Mouse (Mus musculus): ENCODE data around the gene Ccdc124. TPM values are rescaled to one million over a fixed set of nuclear protein-coding genes. Genes with fewer than 3 reads are reported as not detected.
A peak's percentile ranks its signal among the peaks of the same experiment; 100 is the strongest.

Gene Ccdc124
- polyA plus RNA-seq, 1 experiment from 2014 or later, result 113 TPM

- peaks cover 18% of the 10 kb centered on the region for H3K4me1 ChIP-seq
- no peak overlapping the region for H3K9ac ChIP-seq
- ATAC-seq (ENCODE audit: low FRiP score, low read depth), result no peak
- WGBS, result 59% methylated on average over 10 of the region's 10 CpGs
- no peak overlapping the region for H3K27ac ChIP-seq
- peaks cover 5% of the 10 kb centered on the region for H3K36me3 ChIP-seq
- H3K9me3 ChIP-seq, result no peaks in the 10 kb centered on the region
- no peaks in the 10 kb centered on the region for H3K27me3 ChIP-seq
- no peak overlapping the region for H3K4me3 ChIP-seq
- no peak overlapping the region for H3K4me2 ChIP-seq (replicated peaks)
These were observed 33.1 kb downstream of the Ccdc124 start for GRCm38 (mm10) chr8:70840590-70840989.

GRCm38 (mm10) chr8:70839408-70840351, 34.1 kb downstream of the Ccdc124 start, which contains the start of gene Arrdc2:
Arrdc2 (minus strand) TSS chr8:70839720.
- Histone ChIP-seq H3K27me3 (no peaks in the 10 kb centered on the region), H3K36me3 (peaks cover 12% of the 10 kb centered on the region), H3K4me1 (peaks cover 18% of the 10 kb centered on the region), H3K9ac (peak within 1 kb of the TSS; percentile 83), H3K27ac (peak within 1 kb of the TSS; percentile 82), H3K4me2 (replicated peaks) (peak within 1 kb of the TSS; percentile 87), H3K4me3 (peak within 1 kb of the TSS; percentile 70), H3K9me3 (no peaks in the 10 kb centered on the region)
- peak; percentile 98 for ATAC-seq (ENCODE audit: low FRiP score, low read depth)
- WGBS, result 3% methylated on average over 53 of the region's 55 CpGs

GRCm38 (mm10) chr8:70838654-70839407, 34.9 kb downstream of the Ccdc124 start:
- Histone ChIP-seq H3K4me3 (peak overlapping the region; percentile 70), H3K4me2 (replicated peaks) (peak overlapping the region; percentile 87), H3K9ac (peak overlapping the region; percentile 83), H3K27ac (peak overlapping the region; percentile 82), H3K27me3 (no peaks in the 10 kb centered on the region), H3K9me3 (no peaks in the 10 kb centered on the region), H3K4me1 (peaks cover 18% of the 10 kb centered on the region), H3K36me3 (peaks cover 12% of the 10 kb centered on the region)
- peak; percentile 26 for ATAC-seq (ENCODE audit: low FRiP score, low read depth)
- WGBS, result 2% methylated on average over 65 of the region's 66 CpGs

GRCm38 (mm10) chr8:70836666-70837065, 37.1 kb downstream of the Ccdc124 start:
- Histone ChIP-seq H3K4me1 (peaks cover 29% of the 10 kb centered on the region), H3K4me3 (no peak overlapping the region), H3K27ac (no peak overlapping the region), H3K27me3 (no peaks in the 10 kb centered on the region), H3K9ac (no peak overlapping the region), H3K4me2 (replicated peaks) (no peak overlapping the region), H3K36me3 (peaks cover 12% of the 10 kb centered on the region), H3K9me3 (no peaks in the 10 kb centered on the region)
- WGBS, result 89% methylated on average over 12 of the region's 12 CpGs
- no peak for ATAC-seq (ENCODE audit: low FRiP score, low read depth)

- H3K4me3 ChIP-seq, result no peak overlapping the region
- H3K4me2 ChIP-seq (replicated peaks), result no peak overlapping the region
- H3K27me3 ChIP-seq, result no peaks in the 10 kb centered on the region
- no peak for ATAC-seq (ENCODE audit: low FRiP score, low read depth)
- no peak overlapping the region for H3K27ac ChIP-seq
- no peak overlapping the region for H3K9ac ChIP-seq
- H3K9me3 ChIP-seq, result no peaks in the 10 kb centered on the region
- peaks cover 12% of the 10 kb centered on the region for H3K36me3 ChIP-seq
- WGBS, result 93% methylated on average over 3 of the region's 3 CpGs
- peaks cover 15% of the 10 kb centered on the region for H3K4me1 ChIP-seq
These were observed 39.7 kb downstream of the Ccdc124 start for GRCm38 (mm10) chr8:70834071-70834470.

GRCm38 (mm10) chr8:70833520-70833919, 40.2 kb downstream of the Ccdc124 start:
- Histone ChIP-seq H3K4me2 (replicated peaks) (no peak overlapping the region), H3K4me3 (no peak overlapping the region), H3K36me3 (peaks cover 12% of the 10 kb centered on the region), H3K4me1 (peaks cover 12% of the 10 kb centered on the region), H3K9me3 (no peaks in the 10 kb centered on the region), H3K27ac (no peak overlapping the region), H3K9ac (no peak overlapping the region), H3K27me3 (no peaks in the 10 kb centered on the region)
- WGBS, result 56% methylated on average over 15 of the region's 15 CpGs
- no peak for ATAC-seq (ENCODE audit: low FRiP score, low read depth)

GRCm38 (mm10) chr8:70833018-70833482, 40.7 kb downstream of the Ccdc124 start:
- Histone ChIP-seq H3K27ac (no peak overlapping the region), H3K9ac (peak overlapping the region; percentile 31)
- WGBS, result 52% methylated on average over 9 of the region's 9 CpGs

GRCm38 (mm10) chr8:70832371-70832770, 41.4 kb downstream of the Ccdc124 start:
- Histone ChIP-seq H3K27ac (no peak overlapping the region), H3K4me1 (peaks cover 10% of the 10 kb centered on the region), H3K9me3 (no peaks in the 10 kb centered on the region), H3K4me2 (replicated peaks) (no peak overlapping the region), H3K4me3 (no peak overlapping the region), H3K36me3 (peaks cover 12% of the 10 kb centered on the region), H3K9ac (no peak overlapping the region), H3K27me3 (no peaks in the 10 kb centered on the region)
- 72% methylated on average over 11 of the region's 11 CpGs for WGBS
- ATAC-seq (ENCODE audit: low FRiP score, low read depth), result no peak

More at GRCm38 (mm10) chr8:70833018-70833482, 40.7 kb downstream of the Ccdc124 start:
- Histone ChIP-seq H3K27me3 (no peaks in the 10 kb centered on the region), H3K4me3 (no peak overlapping the region), H3K4me1 (peaks cover 10% of the 10 kb centered on the region), H3K36me3 (peaks cover 12% of the 10 kb centered on the region), H3K4me2 (replicated peaks) (no peak overlapping the region), H3K9me3 (no peaks in the 10 kb centered on the region)
- ATAC-seq (ENCODE audit: low FRiP score, low read depth), result no peak

GRCm38 (mm10) chr8:70831517-70831916, 42.2 kb downstream of the Ccdc124 start:
- peaks cover 12% of the 10 kb centered on the region for H3K36me3 ChIP-seq
- H3K27me3 ChIP-seq, result no peaks in the 10 kb centered on the region
- H3K4me1 ChIP-seq, result peaks cover 10% of the 10 kb centered on the region
- no peak overlapping the region for H3K9ac ChIP-seq
- H3K4me3 ChIP-seq, result no peak overlapping the region
- ATAC-seq (ENCODE audit: low FRiP score, low read depth), result no peak
- WGBS, result 86% methylated on average over 8 of the region's 8 CpGs
- 0 out of 2 replicates have a peak, but pooled peaks cover 3% of the 10 kb centered on the region for H3K9me3 ChIP-seq
- no peak overlapping the region for H3K27ac ChIP-seq
- H3K4me2 ChIP-seq (replicated peaks), result no peak overlapping the region

GRCm38 (mm10) chr8:70827796-70828195, 45.9 kb downstream of the Ccdc124 start:
- 90% methylated on average over 1 of the region's 1 CpGs for WGBS
- 0 out of 2 replicates have a peak, but pooled peaks cover under 1% of the 10 kb centered on the region for H3K27me3 ChIP-seq
- no peak overlapping the region for H3K27ac ChIP-seq

GRCm38 (mm10) chr8:70827010-70827409, 46.7 kb downstream of the Ccdc124 start:
- H3K4me3 ChIP-seq, result no peak overlapping the region
- H3K27me3 ChIP-seq, result 0 out of 2 replicates have a peak, but pooled peaks cover 2% of the 10 kb centered on the region
- H3K9ac ChIP-seq, result no peak overlapping the region
- H3K36me3 ChIP-seq, result no peaks in the 10 kb centered on the region
- ATAC-seq (ENCODE audit: low FRiP score, low read depth), result no peak
- H3K4me2 ChIP-seq (replicated peaks), result no peak overlapping the region
- no peaks in the 10 kb centered on the region for H3K4me1 ChIP-seq
- 0 out of 2 replicates have a peak, but pooled peaks cover 3% of the 10 kb centered on the region for H3K9me3 ChIP-seq
- H3K27ac ChIP-seq, result no peak overlapping the region
- 96% methylated on average over 2 of the region's 2 CpGs for WGBS

More at GRCm38 (mm10) chr8:70827796-70828195, 45.9 kb downstream of the Ccdc124 start:
- Histone ChIP-seq H3K4me3 (no peak overlapping the region), H3K4me2 (replicated peaks) (no peak overlapping the region), H3K9ac (no peak overlapping the region), H3K4me1 (peaks cover under 1% of the 10 kb centered on the region; the same call in 1 of the 2 replicates), H3K36me3 (no peaks in the 10 kb centered on the region), H3K9me3 (0 out of 2 replicates have a peak, but pooled peaks cover 3% of the 10 kb centered on the region)
- no peak for ATAC-seq (ENCODE audit: low FRiP score, low read depth)
